Mouse (Mus musculus) midbrain, embryonic 15.5 days (tissue): Measurements from ENCODE around the gene Hipk4. TPM values are rescaled to one million over a fixed set of nuclear protein-coding genes. Genes with fewer than 3 reads are reported as not detected.

Experiments
- ATAC-seq: fragments of 200-750 bp; cut with Nextera tagmentation; replicated peaks from 2 replicates; pipeline ENCODE4 v1.8.0; 2017; ENCODE audit warnings: moderate TSS enrichment
- H3K27ac ChIP-seq: fragments of 300-500 bp; sonication (generic); 2 replicates; pipeline ENCODE4 v1.5.1; 2015; ENCODE audit warnings: mild to moderate bottlenecking, inconsistent platforms
- H3K27me3 ChIP-seq: fragments of 300-500 bp; sonication (generic); replicated peaks from 2 replicates; pipeline ENCODE4 v1.6.1; 2015; ENCODE audit warnings: inconsistent platforms
- H3K36me3 ChIP-seq: fragments of 300-500 bp; sonication (generic); replicated peaks from 2 replicates; pipeline ENCODE4 v1.6.1; 2015; ENCODE audit warnings: inconsistent platforms
- H3K4me1 ChIP-seq: fragments of 300-500 bp; sonication (generic); 2 replicates; pipeline ENCODE4 v1.6.1; 2015; ENCODE audit warnings: inconsistent platforms
- H3K4me2 ChIP-seq: fragments of 300-500 bp; sonication (generic); 2 replicates; pipeline ENCODE4 v1.6.1; 2015; ENCODE audit warnings: inconsistent platforms, mild to moderate bottlenecking, moderate library complexity
- H3K4me3 ChIP-seq: fragments of 300-500 bp; sonication (generic); 2 replicates; pipeline ENCODE4 v1.5.1; 2015; ENCODE audit warnings: mild to moderate bottlenecking, inconsistent platforms
- H3K9ac ChIP-seq: fragments of 300-500 bp; sonication (generic); 2 replicates; pipeline ENCODE4 v1.6.1; 2015; ENCODE audit warnings: mild to moderate bottlenecking, inconsistent platforms
- H3K9me3 ChIP-seq: fragments of 300-500 bp; sonication (generic); 2 replicates; pipeline ENCODE4 v1.6.1; 2016; ENCODE audit warnings: inconsistent platforms
- WGBS: fragments of 180-500 bp; shearing (Covaris S2); methylation state at CpG from one replicate; pipeline ENCODE4 v1.1.7; 2015; ENCODE audit warnings: mixed read lengths; 5-methylcytosine and 5-hydroxymethylcytosine counted together
- polyA plus RNA-seq: library from polyadenylated mRNA; unstranded; fragments of >200 nt; fragmentation: Nextera tagmentation; extraction: Ambion mirVana; gene quantifications from 2 replicates; pipeline ENCODE4 v1.2.1, GENCODE M21; 2015

Gene Hipk4
- polyA plus RNA-seq, 1 experiment from 2014 or later, result 0.99 TPM

GRCm38 (mm10) chr7:27531707-27532106 is 8.6 kb downstream of the Hipk4 start:
- no peak overlapping the region for H3K27ac ChIP-seq
- no peak overlapping the region for H3K4me3 ChIP-seq
- ATAC-seq, result no peak
- H3K9ac ChIP-seq, result no peak overlapping the region
- no peak overlapping the region for H3K4me2 ChIP-seq
- H3K4me1 ChIP-seq, result no peaks in the 10 kb centered on the region
- no peaks in the 10 kb centered on the region for H3K27me3 ChIP-seq
- no peaks in the 10 kb centered on the region for H3K9me3 ChIP-seq
- H3K36me3 ChIP-seq, result peaks cover 39% of the 10 kb centered on the region
- WGBS, result 91% methylated on average over 10 of the region's 10 CpGs

DNA sequence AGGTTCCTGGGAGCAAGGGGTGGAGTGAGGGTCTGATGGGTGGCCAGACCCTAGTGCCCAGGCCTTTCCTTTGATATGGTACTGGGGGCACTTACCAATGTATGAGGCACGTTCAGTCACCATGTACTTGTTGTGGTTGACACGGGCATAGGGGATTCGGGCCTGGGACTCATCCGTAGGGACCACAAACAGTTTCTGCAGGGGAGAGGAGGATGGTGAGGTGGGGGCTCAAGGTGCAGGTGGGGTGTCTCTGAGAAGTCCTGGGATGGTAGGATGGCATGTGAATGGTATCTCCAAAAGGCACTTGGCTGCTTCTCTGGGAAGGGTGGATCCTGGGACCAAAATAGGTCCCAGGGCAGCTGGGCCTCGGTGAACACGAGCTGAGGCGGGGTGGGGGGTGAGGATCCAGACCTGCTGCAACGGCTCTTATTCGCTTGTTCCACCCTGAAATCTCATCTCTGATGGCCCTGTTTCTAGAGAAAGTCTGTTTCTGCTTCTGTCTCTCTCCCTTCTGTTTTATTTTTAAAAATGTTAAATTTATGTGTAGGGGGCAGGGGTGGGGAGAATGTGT is 9.5 kb downstream of the Hipk4 start:
- Histone ChIP-seq H3K4me2 (no peak overlapping the region), H3K27ac (no peak overlapping the region), H3K9ac (no peak overlapping the region), H3K36me3 (peaks cover 44% of the 10 kb centered on the region), H3K9me3 (no peaks in the 10 kb centered on the region), H3K4me1 (no peaks in the 10 kb centered on the region), H3K27me3 (no peaks in the 10 kb centered on the region), H3K4me3 (no peak overlapping the region)
- 89% methylated on average over 9 of the region's 9 CpGs for WGBS
- ATAC-seq, result no peak

GRCm38 (mm10) chr7:27535386-27535785 is 12.3 kb downstream of the Hipk4 start:
- Histone ChIP-seq H3K27ac (no peak overlapping the region), H3K4me2 (no peak overlapping the region), H3K27me3 (no peaks in the 10 kb centered on the region), H3K9ac (no peak overlapping the region), H3K4me3 (no peak overlapping the region), H3K9me3 (no peaks in the 10 kb centered on the region), H3K36me3 (peaks cover 46% of the 10 kb centered on the region), H3K4me1 (no peaks in the 10 kb centered on the region)
- 83% methylated on average over 2 of the region's 2 CpGs for WGBS
- no peak for ATAC-seq

- 94% methylated on average over 6 of the region's 6 CpGs for WGBS
- H3K27ac ChIP-seq, result no peak overlapping the region
- no peak for ATAC-seq
- no peaks in the 10 kb centered on the region for H3K9me3 ChIP-seq
- no peak overlapping the region for H3K9ac ChIP-seq
- no peak overlapping the region for H3K4me2 ChIP-seq
- peaks cover 43% of the 10 kb centered on the region for H3K36me3 ChIP-seq
- no peak overlapping the region for H3K4me3 ChIP-seq
- H3K4me1 ChIP-seq, result peaks cover 9% of the 10 kb centered on the region
- H3K27me3 ChIP-seq, result no peaks in the 10 kb centered on the region
These were observed 13.6 kb downstream of the Hipk4 start for GRCm38 (mm10) chr7:27536618-27537017.

- Histone ChIP-seq H3K4me2 (no peak overlapping the region), H3K9ac (no peak overlapping the region), H3K36me3 (peaks cover 33% of the 10 kb centered on the region), H3K9me3 (no peaks in the 10 kb centered on the region), H3K4me1 (peaks cover 16% of the 10 kb centered on the region), H3K4me3 (no peak overlapping the region), H3K27me3 (no peaks in the 10 kb centered on the region), H3K27ac (no peak overlapping the region)
- 92% methylated on average over 8 of the region's 8 CpGs for WGBS
- no peak for ATAC-seq
These were observed 14.9 kb downstream of the Hipk4 start for GRCm38 (mm10) chr7:27537998-27538397.

- no peak for ATAC-seq
These were observed 15.7 kb downstream of the Hipk4 start for GRCm38 (mm10) chr7:27538797-27539196.

DNA sequence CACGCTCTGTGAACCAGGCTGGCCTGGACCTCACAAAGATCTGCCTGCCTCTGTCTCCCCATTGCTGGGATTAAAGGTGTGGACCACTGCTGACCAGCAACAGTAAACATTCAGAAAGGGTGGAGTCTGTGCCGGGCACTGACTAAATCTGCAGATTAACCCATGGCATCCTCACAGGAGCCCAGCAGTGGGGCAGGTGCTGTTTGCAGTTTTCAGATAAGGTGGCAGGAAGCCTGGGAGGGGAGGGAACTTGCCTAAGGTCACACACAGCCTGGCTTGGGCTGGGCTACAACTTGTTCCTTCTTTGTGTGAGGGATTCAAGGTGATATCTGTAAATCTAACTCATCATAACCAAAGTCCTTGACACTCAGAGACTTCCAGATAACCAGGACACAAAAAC is 17.5 kb downstream of the Hipk4 start:
- WGBS, result 89% methylated on average over 2 of the region's 2 CpGs
- Histone ChIP-seq H3K4me1 (peaks cover 16% of the 10 kb centered on the region), H3K36me3 (peaks cover 18% of the 10 kb centered on the region), H3K4me2 (no peak overlapping the region), H3K9me3 (no peaks in the 10 kb centered on the region), H3K4me3 (no peak overlapping the region), H3K9ac (no peak overlapping the region), H3K27ac (no peak overlapping the region), H3K27me3 (no peaks in the 10 kb centered on the region)
- no peak for ATAC-seq

More at GRCm38 (mm10) chr7:27538797-27539196, 15.7 kb downstream of the Hipk4 start:
- Histone ChIP-seq H3K36me3 (peaks cover 28% of the 10 kb centered on the region), H3K27ac (no peak overlapping the region), H3K4me2 (no peak overlapping the region), H3K9me3 (no peaks in the 10 kb centered on the region), H3K4me1 (peaks cover 16% of the 10 kb centered on the region), H3K9ac (no peak overlapping the region), H3K27me3 (no peaks in the 10 kb centered on the region), H3K4me3 (no peak overlapping the region)
- 94% methylated on average over 2 of the region's 2 CpGs for WGBS

- Histone ChIP-seq H3K27ac (no peak overlapping the region), H3K9me3 (no peaks in the 10 kb centered on the region), H3K4me2 (no peak overlapping the region), H3K9ac (no peak overlapping the region), H3K4me1 (peaks cover 16% of the 10 kb centered on the region), H3K36me3 (peaks cover 14% of the 10 kb centered on the region), H3K4me3 (no peak overlapping the region), H3K27me3 (no peaks in the 10 kb centered on the region)
- no peak for ATAC-seq
- 87% methylated on average over 6 of the region's 6 CpGs for WGBS
These were observed 17.9 kb downstream of the Hipk4 start for GRCm38 (mm10) chr7:27540935-27541334.

- H3K36me3 ChIP-seq, result peaks cover 9% of the 10 kb centered on the region
- no peaks in the 10 kb centered on the region for H3K27me3 ChIP-seq
- no peaks in the 10 kb centered on the region for H3K9me3 ChIP-seq
- H3K9ac ChIP-seq, result no peak overlapping the region
- WGBS, result 57% methylated on average over 16 of the region's 16 CpGs
- H3K27ac ChIP-seq, result no peak overlapping the region
- H3K4me2 ChIP-seq, result peak overlapping the region; percentile 75
- peak; percentile 37 for ATAC-seq
- H3K4me1 ChIP-seq, result peaks cover 16% of the 10 kb centered on the region
- peak overlapping the region; percentile 59 for H3K4me3 ChIP-seq
These were observed 18.4 kb downstream of the Hipk4 start for GRCm38 (mm10) chr7:27541431-27541830.

DNA sequence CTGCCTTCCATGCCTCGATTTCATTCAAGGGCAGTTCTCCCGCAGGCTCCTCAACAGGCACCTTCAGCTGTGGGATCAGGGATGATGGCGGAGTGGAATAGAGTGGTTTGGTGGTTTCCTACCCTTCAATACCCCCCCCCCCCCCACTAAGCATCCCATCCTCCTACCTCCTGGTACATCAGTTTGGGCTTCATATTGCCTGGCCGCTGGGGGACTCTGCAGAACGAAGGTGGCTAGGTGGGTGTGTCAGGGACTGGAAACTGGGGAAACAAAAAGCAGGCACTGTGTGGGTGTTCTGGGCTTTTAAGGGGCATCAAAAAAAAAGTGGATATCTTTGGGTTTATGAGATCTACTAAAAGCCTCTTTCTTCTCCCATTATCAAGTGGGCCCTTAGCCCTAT is 18.9 kb downstream of the Hipk4 start:
- 68% methylated on average over 5 of the region's 5 CpGs for WGBS
- Histone ChIP-seq H3K9me3 (no peaks in the 10 kb centered on the region), H3K27ac (no peak overlapping the region), H3K4me2 (peak overlapping the region; percentile 75), H3K27me3 (no peaks in the 10 kb centered on the region), H3K9ac (peak overlapping the region; percentile 59), H3K4me3 (peak overlapping the region; percentile 59), H3K4me1 (peaks cover 16% of the 10 kb centered on the region), H3K36me3 (peaks cover 7% of the 10 kb centered on the region)
- ATAC-seq, result peak; percentile 9

GRCm38 (mm10) chr7:27542392-27543033 is 19.4 kb downstream of the Hipk4 start:
- peak overlapping the region; percentile 25; the same call in 1 of the 2 replicates for H3K27ac ChIP-seq
- no peaks in the 10 kb centered on the region for H3K9me3 ChIP-seq
- peak overlapping the region; percentile 59 for H3K9ac ChIP-seq
- no peaks in the 10 kb centered on the region for H3K27me3 ChIP-seq
- peaks cover 2% of the 10 kb centered on the region for H3K36me3 ChIP-seq
- peak overlapping the region; percentile 59 for H3K4me3 ChIP-seq
- 1% methylated on average over 30 of the region's 30 CpGs for WGBS
- H3K4me2 ChIP-seq, result peak overlapping the region; percentile 75
- peaks cover 16% of the 10 kb centered on the region for H3K4me1 ChIP-seq
- peak; percentile 95 for ATAC-seq

- Histone ChIP-seq H3K4me1 (peaks cover 16% of the 10 kb centered on the region), H3K36me3 (no peaks in the 10 kb centered on the region; the same call in 1 of the 2 replicates), H3K4me3 (peak overlapping the region; percentile 59), H3K9ac (peak overlapping the region; percentile 59), H3K9me3 (no peaks in the 10 kb centered on the region), H3K4me2 (peak overlapping the region; percentile 75), H3K27me3 (no peaks in the 10 kb centered on the region), H3K27ac (peak overlapping the region; percentile 25; the same call in 1 of the 2 replicates)
- ATAC-seq, result peak; percentile 16; the same call in 1 of the 2 replicates
- 54% methylated on average over 6 of the region's 6 CpGs for WGBS
These were observed 20.0 kb downstream of the Hipk4 start for GRCm38 (mm10) chr7:27543065-27543464.

DNA sequence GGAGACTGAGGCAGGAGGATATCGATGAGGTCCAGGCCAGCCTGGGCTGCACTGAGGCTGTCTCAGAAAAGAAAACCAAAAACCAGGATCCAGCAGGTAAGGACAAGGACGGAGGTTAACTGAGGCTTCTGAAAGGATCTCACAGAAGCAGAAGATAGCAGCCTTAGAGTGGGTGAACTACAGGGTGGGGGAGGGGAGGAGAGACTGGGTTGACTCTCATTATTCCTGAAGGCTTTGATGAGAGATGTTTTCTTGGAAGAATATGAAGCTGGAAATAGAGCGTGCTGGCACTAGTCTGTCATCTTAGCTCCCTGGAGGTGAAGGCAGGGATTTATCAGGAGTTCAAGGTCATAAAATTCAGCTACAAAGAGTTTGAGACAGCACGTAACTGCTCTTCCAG is 20.8 kb downstream of the Hipk4 start:
- H3K27ac ChIP-seq, result no peak overlapping the region
- no peaks in the 10 kb centered on the region for H3K9me3 ChIP-seq
- 85% methylated on average over 4 of the region's 4 CpGs for WGBS
- H3K27me3 ChIP-seq, result no peaks in the 10 kb centered on the region
- H3K36me3 ChIP-seq, result no peaks in the 10 kb centered on the region; the same call in 1 of the 2 replicates
- H3K9ac ChIP-seq, result no peak overlapping the region
- H3K4me3 ChIP-seq, result no peak overlapping the region
- H3K4me1 ChIP-seq, result peaks cover 16% of the 10 kb centered on the region
- H3K4me2 ChIP-seq, result no peak overlapping the region
- no peak for ATAC-seq
